Mouse (Mus musculus): ENCODE measurements at regions not wholly inside any gene's neighbourhood (a gene's known extent, or its start where the extent isn't known, plus 50 kb on each side); places are given as distances from the start of the nearest gene placed in this dataset.
"Not testable (repeated sequence)": the region's sequence is repeated elsewhere in the genome, so short reads cannot be mapped to it uniquely, and the experiment has no call there.

DNA sequence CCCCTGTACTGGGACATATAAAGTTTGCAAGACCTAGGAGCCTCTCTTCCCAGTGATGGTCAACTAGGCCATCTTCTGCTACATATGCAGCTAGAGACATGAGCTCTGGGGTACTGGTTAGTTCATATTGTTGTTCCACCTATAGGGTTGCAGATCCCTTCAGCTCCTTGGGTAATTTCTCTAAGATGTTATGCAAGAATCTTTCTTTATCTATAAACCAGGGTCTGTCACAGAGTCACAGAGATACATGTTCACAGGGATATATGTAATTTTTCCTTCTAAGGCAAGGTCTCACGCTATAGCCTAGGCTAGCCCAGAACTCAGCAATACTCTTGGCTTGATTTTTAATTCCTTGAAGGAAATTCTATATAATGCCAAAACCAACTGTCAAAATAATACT is 56.9 kb downstream of the Zfp36l1 start:
- DNase-seq (ENCODE audit: low spot score), result not testable (repeated sequence)

- no peak for DNase-seq (ENCODE audit: low spot score)
Measured at GRCm38 (mm10) chr12:80055394-80055793, 57.4 kb downstream of the Zfp36l1 start.

DNA sequence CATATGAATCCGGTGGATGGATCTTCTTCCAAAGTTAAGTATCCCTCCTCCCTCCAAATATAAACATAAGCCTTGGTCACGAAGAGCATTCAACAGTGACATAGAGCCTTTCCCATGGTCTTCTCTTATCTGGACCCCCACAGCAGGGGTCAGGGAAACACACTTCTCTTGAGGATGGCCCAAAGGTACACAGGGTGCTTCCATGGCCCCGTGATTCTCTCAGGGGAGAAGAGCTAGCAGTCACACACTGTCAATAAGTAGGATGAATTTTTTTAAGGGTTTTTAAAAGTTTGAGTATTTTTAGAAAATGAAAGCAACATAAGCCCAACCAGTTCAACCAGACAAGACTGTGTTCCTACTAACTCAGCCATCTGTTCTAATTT is 58.2 kb downstream of the Zfp36l1 start:
- no peak for DNase-seq (ENCODE audit: low spot score)

GRCm38 (mm10) chr12:80053902-80054654 is 58.7 kb downstream of the Zfp36l1 start:
- no peak for DNase-seq (ENCODE audit: low spot score)

DNA sequence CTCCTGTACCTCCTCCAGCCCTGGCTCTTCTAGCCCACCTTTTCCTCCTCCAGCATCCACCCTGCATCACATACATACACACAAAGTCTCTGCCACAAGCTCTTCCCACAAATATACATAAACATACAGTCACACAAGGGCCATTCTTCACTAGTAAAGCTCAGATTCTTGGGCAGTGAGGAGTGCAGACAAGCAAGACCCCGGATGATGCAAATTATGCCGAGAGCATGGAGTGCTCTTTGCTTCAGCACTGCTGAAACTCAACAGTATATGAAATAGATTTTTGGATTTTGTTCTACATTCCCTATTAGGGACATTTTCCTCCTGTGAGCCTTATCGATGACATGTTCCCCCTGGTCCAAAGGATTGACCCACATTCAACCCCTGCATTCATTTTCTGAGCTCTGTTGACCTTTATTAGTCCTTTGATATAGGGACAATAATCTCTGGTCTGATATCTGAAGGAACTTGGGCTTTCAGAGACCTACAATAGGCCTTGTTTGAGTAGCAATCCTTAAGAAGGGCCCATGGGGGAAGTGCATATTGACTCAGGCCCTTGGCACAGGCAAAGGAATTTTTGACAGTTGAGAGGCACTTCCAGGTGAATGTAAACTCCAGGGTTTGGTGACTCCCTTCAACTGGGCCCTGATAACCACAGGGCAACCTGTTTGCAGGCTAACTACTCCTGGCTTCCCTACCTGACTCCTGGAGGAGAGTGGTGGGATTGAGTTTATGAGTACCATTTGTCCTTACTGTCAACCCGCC is 64.4 kb downstream of the Zfp36l1 start:
- no peak for DNase-seq (ENCODE audit: low spot score)

DNA sequence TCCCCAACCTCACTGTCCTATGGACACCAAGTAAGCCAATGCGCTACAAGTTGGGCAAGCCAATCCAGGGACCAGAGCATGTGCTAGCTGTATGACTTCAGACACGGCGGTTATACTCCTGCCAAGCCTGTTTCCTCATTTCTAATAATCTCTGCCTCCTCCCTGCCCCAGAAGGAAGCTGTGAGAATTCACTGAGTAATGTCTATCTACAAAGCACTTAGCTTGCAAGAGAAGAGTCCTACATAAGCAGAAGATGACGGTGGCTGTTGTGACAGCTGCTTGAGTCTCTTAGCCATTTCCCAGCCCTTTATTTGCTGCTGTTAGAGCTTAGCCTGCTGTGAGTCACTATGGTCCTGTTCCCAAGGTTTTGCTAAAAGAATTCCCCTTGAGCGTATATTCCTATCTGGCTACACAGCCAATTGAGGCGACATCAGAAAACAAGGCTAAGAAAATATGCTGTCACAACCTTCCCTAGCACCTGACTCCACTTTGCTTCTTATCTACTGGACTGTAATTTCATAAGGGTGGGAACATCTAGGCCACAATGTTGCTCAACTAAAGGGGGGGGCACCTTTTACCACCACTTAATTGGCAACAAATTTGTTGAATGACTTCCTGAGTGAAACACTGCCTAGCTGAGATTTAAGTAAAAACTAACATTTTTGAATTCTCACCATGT is 66.0 kb downstream of the Zfp36l1 start:
- DNase-seq (ENCODE audit: low spot score), result no peak

- no peak for DNase-seq (ENCODE audit: low spot score)
Measured at GRCm38 (mm10) chr12:80041510-80042324, 71.1 kb downstream of the Zfp36l1 start.

DNA sequence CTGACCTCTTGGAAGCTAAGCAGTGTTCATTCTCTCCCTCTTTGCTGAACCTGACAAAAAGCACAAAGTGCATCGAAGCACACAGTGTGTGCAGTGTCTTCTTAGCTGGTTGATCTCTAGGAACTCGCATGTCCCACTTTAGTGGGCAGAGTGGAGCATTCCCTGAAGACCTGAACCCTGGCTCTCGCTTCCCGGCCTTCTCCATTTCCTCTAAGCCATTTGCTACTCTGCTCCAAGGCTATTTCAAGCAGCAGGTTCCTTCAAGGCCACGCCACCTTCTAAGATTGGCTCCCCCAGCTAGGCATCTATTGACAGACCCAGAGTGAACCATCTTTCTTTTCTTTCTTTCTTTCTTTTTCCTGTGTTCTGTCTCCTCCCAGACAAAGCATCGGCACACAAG is 71.8 kb downstream of the Zfp36l1 start:
- no peak for DNase-seq (ENCODE audit: low spot score)

DNA sequence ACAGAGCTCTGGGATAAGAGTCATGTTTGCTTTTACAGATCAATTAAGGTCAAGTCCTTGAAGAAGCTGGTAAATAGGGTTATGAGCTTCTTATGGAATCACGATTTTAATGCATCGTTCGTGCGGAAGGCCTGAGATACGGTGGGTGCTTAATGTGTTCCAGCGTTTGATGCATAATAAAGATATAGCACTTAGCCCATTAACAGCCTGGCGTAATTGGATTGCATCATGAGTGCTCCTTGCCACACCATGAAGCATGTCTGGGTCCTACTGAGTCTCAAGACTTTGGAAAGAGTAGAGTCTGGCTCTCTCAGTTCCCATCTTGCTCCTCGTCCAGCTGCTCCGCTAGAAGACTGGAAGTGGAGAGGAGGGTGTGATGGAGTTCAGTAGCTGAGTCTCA is 72.6 kb downstream of the Zfp36l1 start:
- no peak for DNase-seq (ENCODE audit: low spot score)

GRCm38 (mm10) chr12:80039150-80039549 is 73.7 kb downstream of the Zfp36l1 start:
- no peak for DNase-seq (ENCODE audit: low spot score)

DNA sequence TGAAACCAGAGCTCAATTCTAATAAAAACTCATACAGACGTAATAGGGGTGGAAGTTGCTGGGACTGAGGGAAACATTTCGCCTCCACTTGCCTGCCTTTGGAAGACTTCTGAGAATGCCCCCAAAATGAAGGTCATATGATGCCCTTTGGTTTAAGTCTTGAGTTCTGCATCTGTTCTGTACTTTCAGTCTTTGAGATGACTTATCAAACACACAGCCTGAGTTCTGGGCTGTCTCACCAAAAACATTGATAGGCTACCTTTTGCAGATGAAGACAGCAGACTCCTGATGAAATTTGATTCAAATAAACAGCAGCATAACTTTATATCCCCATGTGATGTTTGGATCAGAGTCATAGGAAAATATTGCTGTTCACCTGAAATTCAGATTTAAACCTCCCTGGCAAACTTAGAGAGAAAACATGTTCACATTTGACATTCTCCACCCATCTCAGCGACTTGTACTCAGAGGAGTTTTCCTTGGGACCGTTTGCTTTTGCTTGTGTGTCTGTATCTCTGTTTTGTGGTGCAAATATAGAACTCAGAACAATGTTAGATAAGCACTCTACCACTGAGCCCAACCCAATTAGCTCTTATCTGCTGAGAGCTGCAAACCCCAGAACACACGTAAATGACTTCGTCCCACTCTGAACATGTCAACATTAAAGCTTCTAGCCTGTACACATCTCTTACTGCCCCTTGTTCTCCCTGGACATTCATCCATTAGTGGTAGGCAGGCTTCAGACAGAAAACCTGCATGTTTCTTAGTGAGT is 77.1 kb downstream of the Zfp36l1 start:
- no peak for DNase-seq (ENCODE audit: low spot score)

GRCm38 (mm10) chr12:80034963-80035411 is 77.8 kb downstream of the Zfp36l1 start:
- DNase-seq (ENCODE audit: low spot score), result no peak

GRCm38 (mm10) chr12:80034100-80034499 is 78.7 kb downstream of the Zfp36l1 start:
- no peak for DNase-seq (ENCODE audit: low spot score)

GRCm38 (mm10) chr12:80032520-80032919 is 80.3 kb downstream of the Zfp36l1 start:
- peak; percentile 27 for DNase-seq (ENCODE audit: low spot score)

DNA sequence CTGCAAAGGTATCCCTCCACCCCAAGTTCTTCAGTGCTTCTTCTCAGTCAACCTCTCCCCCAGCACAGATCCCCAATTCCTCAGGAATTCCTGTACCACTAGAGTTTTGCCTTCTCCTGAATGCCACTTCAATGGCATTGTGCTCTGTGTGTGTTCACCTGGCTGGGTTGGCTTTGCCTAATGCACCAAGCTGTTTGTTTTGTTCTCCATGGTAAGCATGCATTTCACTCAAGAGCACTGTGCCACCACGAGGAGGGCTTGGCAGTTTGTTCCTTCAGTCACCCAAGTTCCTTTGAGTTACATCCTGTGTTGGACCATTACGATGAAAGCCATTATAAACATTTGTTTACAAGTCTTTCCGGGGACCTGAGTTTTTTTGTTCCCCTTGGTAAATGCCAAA is 84.5 kb downstream of the Zfp36l1 start:
- no peak for DNase-seq (ENCODE audit: low spot score)

- peak; percentile 56 for DNase-seq (ENCODE audit: low spot score)
Measured at GRCm38 (mm10) chr12:80023107-80024078, 89.4 kb downstream of the Zfp36l1 start.

GRCm38 (mm10) chr12:80022181-80023106 is 90.4 kb downstream of the Zfp36l1 start:
- peak; percentile 82 for DNase-seq (ENCODE audit: low spot score)

DNA sequence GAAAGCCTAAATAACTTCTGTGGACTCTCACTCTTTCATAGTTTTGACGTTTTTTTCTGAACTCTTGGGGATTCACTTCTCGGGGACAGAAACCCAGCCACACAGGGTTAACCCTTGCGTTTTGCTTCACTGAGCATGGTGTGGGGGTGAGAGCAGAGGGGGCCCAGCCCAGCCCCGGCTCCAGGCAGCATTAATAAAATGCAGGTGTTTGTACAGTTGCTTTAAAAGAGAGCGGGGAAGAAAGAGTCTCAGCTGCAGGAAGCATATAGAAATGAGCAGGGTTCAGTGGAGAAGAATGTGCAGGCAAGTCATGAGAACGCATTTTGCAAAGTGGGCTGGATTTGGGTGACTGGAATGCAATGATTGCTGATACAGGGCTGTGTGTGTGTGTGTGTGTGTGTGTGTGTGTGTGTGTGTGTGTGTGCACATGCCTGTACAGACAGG is 91.8 kb downstream of the Zfp36l1 start:
- DNase-seq (ENCODE audit: low spot score), result peak; percentile 57

- no peak for DNase-seq (ENCODE audit: low spot score)
Measured at GRCm38 (mm10) chr12:80018086-80018485, 94.7 kb downstream of the Zfp36l1 start.
